Mouse (Mus musculus): Measurements from ENCODE around the gene Myh3.
"Not testable (repeated sequence)": the region's sequence is repeated elsewhere in the genome, so short reads cannot be mapped to it uniquely, and the experiment has no call there.

Gene Myh3

DNA sequence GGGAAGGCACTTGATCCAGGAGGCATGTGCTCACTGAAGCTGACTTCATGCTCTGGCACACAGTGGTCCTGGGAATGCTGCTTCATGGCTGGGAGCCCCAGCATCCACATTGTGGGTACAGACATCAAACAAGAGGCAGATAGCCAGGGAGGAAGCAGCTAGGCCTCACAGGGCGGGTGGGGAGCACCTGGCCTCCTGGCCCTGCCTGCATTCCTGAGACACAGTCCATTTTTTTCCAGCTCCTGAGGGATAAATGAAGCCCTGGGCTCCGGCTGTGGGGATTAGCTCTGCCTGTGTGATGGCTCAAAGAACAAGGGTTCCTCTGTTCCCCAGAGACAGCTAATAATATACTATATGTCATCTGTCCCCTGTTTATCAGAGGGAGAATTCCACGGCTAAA, 3.1 kb upstream of the Myh3 start:
- in situ Hi-C loops (cut with MboI, MseI): no loop called here

GRCm38 (mm10) chr11:67076781-67077180, 1.3 kb upstream of the Myh3 start:
- in situ Hi-C loops (cut with MboI, MseI): no loop called here

DNA sequence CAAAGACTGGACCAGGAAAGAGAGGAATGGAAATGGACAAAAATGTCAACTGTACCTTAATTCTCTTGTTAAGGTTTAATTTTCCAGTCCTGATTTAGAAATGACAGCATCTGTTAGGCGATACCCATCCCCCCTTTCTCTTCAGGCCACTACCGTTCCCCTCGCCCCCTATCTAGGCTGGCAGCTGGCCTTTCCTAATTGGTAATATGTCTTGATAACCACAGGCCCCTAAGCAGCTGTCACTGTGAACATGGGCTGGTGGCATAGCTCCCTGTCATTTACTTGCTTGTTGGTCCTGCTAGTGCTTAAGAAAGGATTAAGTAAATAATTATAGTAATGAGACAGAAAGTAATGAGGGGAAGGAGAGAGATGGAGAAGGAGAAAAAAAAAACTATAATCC, 665 bp upstream of the Myh3 start:
- in situ Hi-C loops (cut with MboI, MseI): no loop called here

DNA sequence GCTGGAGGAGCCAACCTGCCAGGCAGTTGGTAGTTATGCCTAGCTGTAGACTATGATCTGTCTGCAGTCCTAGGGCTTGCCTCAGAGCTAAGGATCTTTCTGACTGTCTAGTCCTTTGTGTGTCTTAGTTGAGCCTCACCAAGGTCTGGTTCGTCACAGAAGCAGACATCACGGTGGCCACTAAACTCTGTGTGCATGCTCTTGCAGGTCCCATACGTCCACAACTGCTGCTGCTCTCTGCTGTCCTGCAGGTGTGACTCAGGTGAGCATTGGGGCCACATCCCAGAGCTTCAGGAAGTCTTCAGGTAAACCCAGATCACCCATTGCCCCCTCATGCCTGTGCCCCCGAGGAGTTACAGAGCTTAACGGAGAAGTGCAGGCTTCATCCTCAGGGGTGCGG, 788 bp downstream of the Myh3 start:
- in situ Hi-C loops (cut with MboI, MseI): no loop called here

GRCm38 (mm10) chr11:67079740-67080139, 1.6 kb downstream of the Myh3 start:
- in situ Hi-C loops (cut with MboI, MseI): loop anchor here (5.0 to 10.0 kb wide), 3 partner anchors 52 to 895 kb away; partner anchors contain the start of gene Tmem220

DNA sequence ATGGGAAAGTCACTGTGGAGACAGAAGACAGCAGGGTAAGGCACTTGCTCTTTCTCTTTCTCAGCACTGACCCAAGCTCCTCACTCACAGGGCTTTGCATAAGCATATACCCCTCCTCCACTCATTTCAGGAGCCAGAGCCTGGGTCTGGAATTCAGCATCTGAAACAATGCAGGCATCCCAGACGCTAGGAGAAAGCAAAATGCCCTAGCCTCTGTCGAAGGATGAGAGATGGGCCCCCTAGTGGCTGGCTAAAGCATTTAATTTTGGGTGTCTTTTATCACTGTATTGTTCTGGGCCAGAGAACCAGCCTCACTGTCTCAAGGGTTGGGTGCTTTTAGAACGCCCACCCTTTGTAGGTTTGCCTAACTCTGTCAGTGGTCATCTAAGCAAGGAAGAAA, 2.1 kb downstream of the Myh3 start:
- in situ Hi-C loops (cut with MboI, MseI): loop anchor here (5.0 to 10.0 kb wide), 3 partner anchors 53 to 895 kb away; partner anchors contain the start of gene Tmem220

- in situ Hi-C loops (cut with MboI, MseI): loop anchor here (5.0 to 10.0 kb wide), 3 partner anchors 54 to 894 kb away; partner anchors contain the start of gene Tmem220
Observed at GRCm38 (mm10) chr11:67081125-67081649, 3.1 kb downstream of the Myh3 start.

DNA sequence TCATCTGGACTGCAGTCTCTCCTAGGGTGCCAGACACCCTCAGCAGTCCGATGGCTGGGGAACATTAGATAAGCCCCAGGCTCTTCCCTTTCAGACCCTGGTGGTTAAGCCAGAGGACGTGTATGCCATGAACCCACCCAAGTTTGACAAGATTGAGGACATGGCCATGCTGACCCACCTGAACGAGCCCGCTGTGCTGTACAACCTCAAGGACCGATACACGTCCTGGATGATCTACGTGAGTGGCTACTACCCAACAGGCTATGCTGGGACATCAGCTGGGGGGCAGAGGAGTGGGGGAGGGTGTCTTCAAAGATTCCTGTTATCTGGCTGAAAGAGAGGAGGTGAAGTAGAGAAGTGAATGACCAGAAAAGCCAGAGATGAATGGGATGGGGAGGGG, 4.1 kb downstream of the Myh3 start:
- in situ Hi-C loops (cut with MboI, MseI): loop anchor here (5.0 to 10.0 kb wide), 3 partner anchors 55 to 893 kb away; partner anchors contain the start of gene Tmem220

DNA sequence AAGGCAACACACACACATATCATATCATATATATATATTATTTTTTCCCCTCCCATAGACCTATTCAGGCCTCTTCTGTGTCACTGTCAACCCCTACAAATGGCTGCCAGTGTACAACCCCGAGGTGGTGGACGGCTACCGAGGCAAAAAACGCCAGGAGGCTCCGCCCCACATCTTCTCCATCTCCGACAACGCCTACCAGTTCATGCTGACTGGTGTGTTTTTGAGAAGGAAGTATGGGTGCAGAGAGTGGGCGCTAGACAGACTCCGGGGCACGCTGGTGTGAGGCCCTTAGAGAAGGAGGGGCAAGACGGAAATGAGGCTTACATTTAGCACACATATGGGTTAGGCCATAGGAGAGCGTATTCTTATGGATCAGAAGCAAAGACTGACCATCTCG, 4.7 kb downstream of the Myh3 start:
- in situ Hi-C loops (cut with MboI, MseI): loop anchor here (5.0 to 10.0 kb wide), 3 partner anchors 55 to 892 kb away; partner anchors contain the start of gene Tmem220

- in situ Hi-C loops (cut with MboI, MseI): loop anchor here (5.0 to 10.0 kb wide), 3 partner anchors 56 to 892 kb away; partner anchors contain the start of gene Tmem220
Observed at GRCm38 (mm10) chr11:67083239-67083638, 5.1 kb downstream of the Myh3 start.

- in situ Hi-C loops (cut with MboI, MseI): loop anchor here (5.0 to 10.0 kb wide), 3 partner anchors 57 to 891 kb away; partner anchors contain the start of gene Tmem220
Observed at GRCm38 (mm10) chr11:67083712-67084340, 5.7 kb downstream of the Myh3 start.

DNA sequence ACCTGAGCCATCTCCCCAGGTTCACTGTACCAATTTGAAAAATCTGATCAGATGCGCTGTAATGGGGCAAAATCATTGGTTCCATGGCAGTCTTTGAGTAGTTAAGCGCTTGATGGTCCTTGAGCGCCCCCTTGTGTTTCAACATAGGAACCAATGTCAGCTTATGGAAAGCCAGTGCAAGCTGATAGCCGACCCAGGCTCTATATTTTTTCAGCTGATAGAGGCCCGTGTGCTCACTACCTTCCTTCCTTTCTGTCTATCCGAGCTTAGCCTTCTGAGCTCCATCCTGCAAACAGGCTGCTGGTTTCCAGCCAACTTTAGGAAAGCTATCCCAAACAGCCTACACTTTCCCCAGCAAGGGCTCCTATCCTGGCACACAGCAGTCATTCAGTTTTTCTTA, 7.4 kb downstream of the Myh3 start:
- in situ Hi-C loops (cut with MboI, MseI): loop anchor here (10.0 kb wide), 1 partner anchor 889 kb away; no protein-coding TSS in a partner anchor

DNA sequence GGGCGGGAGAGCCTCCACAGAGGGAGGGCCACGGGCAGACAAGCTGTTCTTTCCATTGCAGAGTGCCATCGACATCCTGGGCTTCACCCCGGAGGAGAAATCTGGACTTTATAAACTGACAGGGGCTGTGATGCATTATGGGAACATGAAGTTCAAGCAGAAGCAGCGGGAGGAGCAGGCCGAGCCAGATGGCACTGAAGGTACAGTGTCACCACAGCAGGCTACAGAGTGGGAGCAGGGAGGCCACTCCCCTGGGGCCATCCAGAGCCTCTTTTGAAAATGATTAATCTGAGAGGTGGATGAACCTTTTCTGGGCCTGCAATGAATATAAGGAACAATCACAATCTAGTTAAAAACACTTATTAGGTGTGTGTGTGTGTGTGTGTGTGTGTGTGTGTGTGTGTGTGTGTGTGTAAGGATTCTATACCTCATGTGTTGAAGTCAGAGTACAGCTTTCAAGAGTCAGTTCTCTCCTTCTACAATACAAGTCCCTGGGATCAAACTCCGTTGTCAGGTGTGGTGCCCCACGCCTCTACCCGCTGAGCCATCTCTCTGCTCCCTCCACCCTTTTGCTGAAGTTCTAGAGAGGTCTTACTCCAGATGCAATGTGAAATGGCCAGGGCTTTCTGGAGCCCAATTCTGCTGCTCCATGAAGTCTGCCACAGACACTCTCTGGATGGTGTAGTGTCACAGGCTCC, 8.5 kb downstream of the Myh3 start:
- in situ Hi-C loops (cut with MboI, MseI): loop anchor here (10.0 kb wide), 1 partner anchor 888 kb away; no protein-coding TSS in a partner anchor

GRCm38 (mm10) chr11:67087225-67087624, 9.1 kb downstream of the Myh3 start:
- in situ Hi-C loops (cut with MboI, MseI): loop anchor here (10.0 kb wide), 1 partner anchor 888 kb away; no protein-coding TSS in a partner anchor

- in situ Hi-C loops (cut with MboI, MseI): not testable (repeated sequence)
Observed at GRCm38 (mm10) chr11:67092354-67092753, 14.3 kb downstream of the Myh3 start.

GRCm38 (mm10) chr11:67093201-67093600, 15.1 kb downstream of the Myh3 start:
- in situ Hi-C loops (cut with MboI, MseI): no loop called here

DNA sequence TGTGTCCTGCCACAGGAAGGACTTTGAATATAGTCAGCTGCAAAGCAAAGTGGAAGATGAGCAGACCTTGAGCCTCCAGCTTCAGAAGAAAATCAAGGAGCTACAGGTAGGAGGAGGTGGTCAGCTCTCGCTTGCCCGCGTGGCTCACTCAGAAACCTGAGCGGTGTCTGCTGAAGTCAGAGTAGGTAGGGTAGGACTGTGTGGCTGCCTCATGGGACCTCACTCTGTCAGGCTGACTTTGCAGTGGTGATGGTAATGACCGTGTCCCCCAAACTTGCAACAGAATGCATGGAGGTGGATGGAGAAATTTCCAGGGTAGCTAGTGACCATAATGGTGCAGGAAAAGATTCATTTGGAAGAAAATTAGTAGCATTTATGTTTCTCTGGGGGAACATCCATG, 15.6 kb downstream of the Myh3 start:
- in situ Hi-C loops (cut with MboI, MseI): no loop called here

DNA sequence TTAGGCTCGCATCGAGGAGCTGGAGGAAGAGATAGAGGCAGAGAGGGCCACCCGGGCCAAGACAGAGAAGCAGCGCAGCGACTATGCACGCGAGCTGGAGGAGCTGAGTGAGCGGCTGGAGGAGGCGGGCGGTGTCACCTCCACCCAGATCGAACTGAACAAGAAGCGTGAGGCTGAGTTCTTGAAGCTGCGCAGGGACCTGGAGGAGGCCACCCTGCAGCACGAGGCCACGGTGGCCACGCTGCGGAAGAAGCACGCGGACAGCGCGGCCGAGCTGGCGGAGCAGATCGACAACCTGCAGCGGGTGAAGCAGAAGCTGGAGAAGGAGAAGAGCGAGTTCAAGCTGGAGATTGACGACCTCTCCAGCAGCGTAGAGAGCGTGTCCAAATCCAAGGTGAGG, 16.4 kb downstream of the Myh3 start:
- in situ Hi-C loops (cut with MboI, MseI): no loop called here

GRCm38 (mm10) chr11:67097709-67098108, 19.6 kb downstream of the Myh3 start:
- in situ Hi-C loops (cut with MboI, MseI): no loop called here

DNA sequence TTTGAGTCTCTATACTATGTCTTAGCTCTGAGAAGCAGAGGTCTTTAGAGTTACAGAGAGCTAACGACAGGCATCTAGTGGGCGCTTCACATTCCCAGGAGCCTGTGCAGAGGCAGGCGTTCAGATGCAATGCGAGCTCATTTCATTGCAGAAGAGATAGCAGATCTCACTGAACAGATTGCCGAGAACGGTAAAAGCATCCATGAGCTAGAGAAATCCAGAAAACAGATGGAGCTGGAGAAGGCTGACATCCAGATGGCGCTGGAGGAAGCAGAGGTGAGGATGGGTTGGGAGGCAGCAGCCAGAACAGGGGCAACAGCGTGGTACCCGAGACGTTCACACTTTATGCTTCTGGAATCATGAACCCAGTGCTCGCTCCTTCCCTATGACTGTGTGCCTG, 20.3 kb downstream of the Myh3 start:
- in situ Hi-C loops (cut with MboI, MseI): no loop called here

- in situ Hi-C loops (cut with MboI, MseI): no loop called here
Observed at GRCm38 (mm10) chr11:67099241-67099640, 21.1 kb downstream of the Myh3 start.

- in situ Hi-C loops (cut with MboI, MseI): no loop called here
Observed at GRCm38 (mm10) chr11:67100169-67100568, 22.1 kb downstream of the Myh3 start.
